Mouse (Mus musculus) heart, embryonic 14.5 days (tissue): ENCODE data around the gene Adcy6. TPM values are rescaled to one million over a fixed set of nuclear protein-coding genes. Genes with fewer than 3 reads are reported as not detected.

Source experiments
- ATAC-seq: fragments of 200-750 bp; cut with Nextera tagmentation; 2 replicates; pipeline ENCODE4 v1.8.0; 2017; ENCODE audit warnings: low read depth, moderate TSS enrichment; ENCODE audit not compliant: insufficient number of reproducible peaks, insufficient read depth, low FRiP score
- H3K27ac ChIP-seq, 2 experiments: fragments of 200-500 bp in 1 of 2; fragments of 300-500 bp in 1 of 2; sonication (generic) in 1 of 2; replicated peaks in 1 of 2; 2 replicates each; pipeline ENCODE4 v1.5.1; 2012 to 2014; ENCODE audit warnings: low read depth in 2 of 2, low read length in 2 of 2, control low read depth in 1 of 2, mild to moderate bottlenecking in 1 of 2, mixed read lengths in 1 of 2; ENCODE audit not compliant: control insufficient read depth in 1 of 2, insufficient read depth in 1 of 2
- H3K27me3 ChIP-seq: fragments of 300-500 bp; sonication (generic); 2 replicates; pipeline ENCODE4 v1.6.1; 2014; ENCODE audit warnings: mild to moderate bottlenecking, low read length, control low read depth; ENCODE audit not compliant: control insufficient read depth, insufficient read depth
- H3K36me3 ChIP-seq: fragments of 300-500 bp; sonication (generic); 2 replicates; pipeline ENCODE4 v1.6.1; 2014; ENCODE audit warnings: mild to moderate bottlenecking, control low read depth, low read length, mixed read lengths; ENCODE audit not compliant: control insufficient read depth, insufficient read depth
- H3K4me1 ChIP-seq, 2 experiments: fragments of 200-500 bp in 1 of 2; fragments of 300-500 bp in 1 of 2; sonication (generic) in 1 of 2; 2 replicates each; pipeline ENCODE4 v1.6.1; 2012 to 2014; ENCODE audit warnings: low read length in 2 of 2, control low read depth in 1 of 2, mixed read lengths in 1 of 2; ENCODE audit not compliant: control insufficient read depth in 2 of 2, insufficient read depth in 2 of 2
- H3K4me2 ChIP-seq: fragments of 300-500 bp; sonication (generic); 2 replicates; pipeline ENCODE4 v1.6.1; 2014; ENCODE audit warnings: mild to moderate bottlenecking, low read length
- H3K4me3 ChIP-seq, 2 experiments: fragments of 200-500 bp in 1 of 2; fragments of 300-500 bp in 1 of 2; sonication (generic) in 1 of 2; 2 replicates each; pipeline ENCODE4 v1.5.1; 2012 to 2014; ENCODE audit warnings: low read length in 2 of 2, mild to moderate bottlenecking in 2 of 2, control low read depth in 1 of 2, low read depth in 1 of 2, moderate library complexity in 1 of 2; ENCODE audit not compliant: control insufficient read depth in 1 of 2, insufficient read depth in 1 of 2
- H3K9ac ChIP-seq: fragments of 300-500 bp; sonication (generic); 2 replicates; pipeline ENCODE4 v1.6.1; 2014; ENCODE audit warnings: mild to moderate bottlenecking, low read length
- H3K9me3 ChIP-seq: fragments of 300-500 bp; sonication (generic); 2 replicates; pipeline ENCODE4 v1.6.1; 2016; ENCODE audit warnings: low read length, control low read depth; ENCODE audit not compliant: control insufficient read depth
- WGBS: fragments of 180-500 bp; shearing (Covaris S2); extraction: QIAGEN DNeasy Blood & Tissue Kit; methylation state at CpG from one replicate; pipeline ENCODE4 v1.1.7; 2014; 5-methylcytosine and 5-hydroxymethylcytosine counted together
- polyA plus RNA-seq: library from polyadenylated mRNA; unstranded; fragments of >200 nt; fragmentation: Nextera tagmentation; extraction: Ambion mirVana; gene quantifications from 2 replicates; pipeline ENCODE4 v1.2.1, GENCODE M21; 2014

Gene Adcy6
- polyA plus RNA-seq, 1 experiment from 2014 or later = 43.7 TPM

- Histone ChIP-seq H3K4me1 (no peaks in the 10 kb centered on the region), H3K9me3 (no peaks in the 10 kb centered on the region), H3K36me3 (peaks cover 91% of the 10 kb centered on the region), H3K4me3 (no peak overlapping the region), H3K27me3 (no peaks in the 10 kb centered on the region), H3K27ac (no peak overlapping the region), H3K4me2 (no peak overlapping the region), H3K9ac (no peak overlapping the region)
- WGBS = 86% methylated on average over 4 of the region's 4 CpGs
- ATAC-seq = no peak
Observed at GRCm38 (mm10) chr15:98555881-98556280, 54.0 kb downstream of the Adcy6 start.

- Histone ChIP-seq H3K36me3 (peaks cover 95% of the 10 kb centered on the region), H3K27me3 (no peaks in the 10 kb centered on the region), H3K9me3 (no peaks in the 10 kb centered on the region), H3K4me3 (no peak overlapping the region), H3K4me1 (no peaks in the 10 kb centered on the region), H3K9ac (no peak overlapping the region), H3K27ac (no peak overlapping the region), H3K4me2 (no peak overlapping the region)
- ATAC-seq = no peak
- 87% methylated on average over 2 of the region's 2 CpGs for WGBS
Observed at GRCm38 (mm10) chr15:98552758-98553157, 57.1 kb downstream of the Adcy6 start.

- Histone ChIP-seq H3K36me3 (peaks cover 97% of the 10 kb centered on the region), H3K4me2 (no peak overlapping the region), H3K9me3 (no peaks in the 10 kb centered on the region), H3K27me3 (no peaks in the 10 kb centered on the region), H3K4me1 (no peaks in the 10 kb centered on the region), H3K4me3 (no peak overlapping the region), H3K9ac (no peak overlapping the region), H3K27ac (no peak overlapping the region)
- no peak for ATAC-seq
- 90% methylated on average over 5 of the region's 5 CpGs for WGBS
Observed at GRCm38 (mm10) chr15:98546843-98547242, 63.0 kb downstream of the Adcy6 start.

GRCm38 (mm10) chr15:98545151-98545550 is 64.7 kb downstream of the Adcy6 start:
- ATAC-seq = no peak
- WGBS = 93% methylated on average over 3 of the region's 3 CpGs
- Histone ChIP-seq H3K4me3 (no peak overlapping the region), H3K4me1 (no peaks in the 10 kb centered on the region), H3K9me3 (no peaks in the 10 kb centered on the region), H3K9ac (no peak overlapping the region), H3K4me2 (no peak overlapping the region), H3K27me3 (no peaks in the 10 kb centered on the region), H3K27ac (no peak overlapping the region), H3K36me3 (peaks cover 97% of the 10 kb centered on the region)

- Histone ChIP-seq H3K4me3 (no peak overlapping the region), H3K27me3 (no peaks in the 10 kb centered on the region), H3K9ac (no peak overlapping the region), H3K9me3 (no peaks in the 10 kb centered on the region), H3K4me2 (no peak overlapping the region), H3K27ac (no peak overlapping the region), H3K4me1 (no peaks in the 10 kb centered on the region), H3K36me3 (peaks cover 94% of the 10 kb centered on the region)
- WGBS = 87% methylated on average over 4 of the region's 4 CpGs
- no peak for ATAC-seq
Observed at GRCm38 (mm10) chr15:98543341-98543740, 66.5 kb downstream of the Adcy6 start.

- Histone ChIP-seq H3K9me3 (no peaks in the 10 kb centered on the region), H3K9ac (no peak overlapping the region), H3K4me1 (no peaks in the 10 kb centered on the region), H3K4me3 (no peak overlapping the region), H3K27me3 (no peaks in the 10 kb centered on the region), H3K36me3 (peaks cover 76% of the 10 kb centered on the region), H3K4me2 (no peak overlapping the region), H3K27ac (no peak overlapping the region)
- WGBS = 85% methylated on average over 6 of the region's 6 CpGs
- ATAC-seq = no peak
Observed at GRCm38 (mm10) chr15:98541064-98541463, 68.8 kb downstream of the Adcy6 start.

Other genes with a start within 250 kb of the Adcy6 start
- gene Olfr283, start 229.1 kb downstream of the Adcy6 start, polyA plus RNA-seq = not detected in 2 replicates
- gene Olfr282, start 178.9 kb downstream of the Adcy6 start, polyA plus RNA-seq = not detected in 2 replicates
- gene Olfr281, start 157.5 kb downstream of the Adcy6 start, polyA plus RNA-seq = not detected in 2 replicates
- not detected in 2 replicates for gene OR5BS1P, start 140.2 kb downstream of the Adcy6 start, polyA plus RNA-seq
- 0.27 TPM in 1 of 2 replicates, not detected in the other for gene Lalba, start 127.4 kb downstream of the Adcy6 start, polyA plus RNA-seq
- gene Olfr279, start 117.7 kb downstream of the Adcy6 start, polyA plus RNA-seq = not detected in 2 replicates
- 69.0 and 74.1 TPM in 2 replicates for gene Kansl2, start 75.8 kb downstream of the Adcy6 start, polyA plus RNA-seq
- 34.0 and 39.2 TPM in 2 replicates for gene Ccnt1, start 39.2 kb downstream of the Adcy6 start, polyA plus RNA-seq
- gene 4930415O20Rik, start 39.1 kb downstream of the Adcy6 start, polyA plus RNA-seq = 0.53 and 0.66 TPM in 2 replicates
- gene Cacnb3, start 20.8 kb upstream of the Adcy6 start, polyA plus RNA-seq = 6.1 and 6.6 TPM in 2 replicates
- gene Ddx23, start 52.8 kb upstream of the Adcy6 start, polyA plus RNA-seq = 16.9 and 18.2 TPM in 2 replicates
- gene Rnd1, start 67.4 kb upstream of the Adcy6 start, polyA plus RNA-seq = 0.61 and 1.3 TPM in 2 replicates
- gene Ccdc65, start 98.1 kb upstream of the Adcy6 start, polyA plus RNA-seq = 0.42 and 0.89 TPM in 2 replicates
- gene Fkbp11, start 118.1 kb upstream of the Adcy6 start, polyA plus RNA-seq = 21.5 and 23.4 TPM in 2 replicates
- gene Arf3, start 153.1 kb upstream of the Adcy6 start, polyA plus RNA-seq = 26.7 and 31.9 TPM in 2 replicates
- gene Wnt10b, start 168.1 kb upstream of the Adcy6 start, polyA plus RNA-seq = not detected in 2 replicates
- gene Wnt1, start 179.8 kb upstream of the Adcy6 start, polyA plus RNA-seq = not detected in 2 replicates
- 0.22 and 0.51 TPM in 2 replicates for gene Ddn, start 199.4 kb upstream of the Adcy6 start, polyA plus RNA-seq
- 82.0 and 85.5 TPM in 2 replicates for gene Prkag1, start 221.4 kb upstream of the Adcy6 start, polyA plus RNA-seq